Mouse (Mus musculus): ENCODE data around the gene Fbxl15. TPM values are rescaled to one million over a fixed set of nuclear protein-coding genes. Genes with fewer than 3 reads are reported as not detected.

Gene Fbxl15
- polyA plus RNA-seq, 1 experiment from 2014 or later, result 26.0 TPM

GRCm38 (mm10) chr19:46322144-46322995 lies 5.6 kb upstream of the Fbxl15 start:
- Histone ChIP-seq H3K9ac (replicated peaks; ENCODE audit: low read length) (no peak overlapping the region), H3K27ac (ENCODE audit: low read length) (no peak overlapping the region), H3K4me2 (replicated peaks; ENCODE audit: low read depth, low read length) (no peak overlapping the region), H3K4me1 (ENCODE audit: insufficient read depth, low read length) (peaks cover 21% of the 10 kb centered on the region), H3K9me3 (ENCODE audit: low read length) (no peaks in the 10 kb centered on the region), H3K4me3 (ENCODE audit: low read length) (no peak overlapping the region), H3K27me3 (ENCODE audit: insufficient read depth, low read length) (peaks cover 98% of the 10 kb centered on the region), H3K36me3 (ENCODE audit: insufficient read depth, low read length) (no peaks in the 10 kb centered on the region)
- no peak for ATAC-seq (ENCODE audit: low FRiP score, low TSS enrichment)
- 55% methylated on average over 11 of the region's 11 CpGs for WGBS

- H3K27me3 ChIP-seq (ENCODE audit: insufficient read depth, low read length), result peaks cover 94% of the 10 kb centered on the region
- no peaks in the 10 kb centered on the region for H3K9me3 ChIP-seq (ENCODE audit: low read length)
- no peak overlapping the region for H3K4me2 ChIP-seq (replicated peaks; ENCODE audit: low read depth, low read length)
- no peak overlapping the region for H3K27ac ChIP-seq (ENCODE audit: low read length)
- no peaks in the 10 kb centered on the region for H3K36me3 ChIP-seq (ENCODE audit: insufficient read depth, low read length)
- peaks cover 20% of the 10 kb centered on the region for H3K4me1 ChIP-seq (ENCODE audit: insufficient read depth, low read length)
- 73% methylated on average over 13 of the region's 13 CpGs for WGBS
- no peak for ATAC-seq (ENCODE audit: low FRiP score, low TSS enrichment)
- H3K9ac ChIP-seq (replicated peaks; ENCODE audit: low read length), result no peak overlapping the region
- H3K4me3 ChIP-seq (ENCODE audit: low read length), result no peak overlapping the region
Measured at GRCm38 (mm10) chr19:46322996-46323572, 4.9 kb upstream of the Fbxl15 start.

GRCm38 (mm10) chr19:46323716-46324115 lies 4.3 kb upstream of the Fbxl15 start:
- no peak overlapping the region for H3K27ac ChIP-seq (ENCODE audit: low read length)
- H3K27me3 ChIP-seq (ENCODE audit: insufficient read depth, low read length), result peaks cover 88% of the 10 kb centered on the region
- no peak overlapping the region for H3K9ac ChIP-seq (replicated peaks; ENCODE audit: low read length)
- no peaks in the 10 kb centered on the region for H3K9me3 ChIP-seq (ENCODE audit: low read length)
- no peak overlapping the region for H3K4me3 ChIP-seq (ENCODE audit: low read length)
- no peak for ATAC-seq (ENCODE audit: low FRiP score, low TSS enrichment)
- H3K36me3 ChIP-seq (ENCODE audit: insufficient read depth, low read length), result no peaks in the 10 kb centered on the region
- no peak overlapping the region for H3K4me2 ChIP-seq (replicated peaks; ENCODE audit: low read depth, low read length)
- H3K4me1 ChIP-seq (ENCODE audit: insufficient read depth, low read length), result peaks cover 18% of the 10 kb centered on the region
- WGBS, result 55% methylated on average over 5 of the region's 5 CpGs

- Histone ChIP-seq H3K9ac (replicated peaks; ENCODE audit: low read length) (no peak overlapping the region), H3K27ac (ENCODE audit: low read length) (no peak overlapping the region), H3K36me3 (ENCODE audit: insufficient read depth, low read length) (no peaks in the 10 kb centered on the region), H3K4me3 (ENCODE audit: low read length) (no peak overlapping the region), H3K9me3 (ENCODE audit: low read length) (no peaks in the 10 kb centered on the region), H3K4me2 (replicated peaks; ENCODE audit: low read depth, low read length) (no peak overlapping the region), H3K27me3 (ENCODE audit: insufficient read depth, low read length) (peaks cover 81% of the 10 kb centered on the region), H3K4me1 (ENCODE audit: insufficient read depth, low read length) (peaks cover 19% of the 10 kb centered on the region)
- no peak for ATAC-seq (ENCODE audit: low FRiP score, low TSS enrichment)
- 64% methylated on average over 11 of the region's 11 CpGs for whole genome bisulfite sequencing
Measured at GRCm38 (mm10) chr19:46324366-46324765, 3.6 kb upstream of the Fbxl15 start.

GRCm38 (mm10) chr19:46324918-46325317 lies 3.1 kb upstream of the Fbxl15 start:
- no peaks in the 10 kb centered on the region for H3K9me3 ChIP-seq (ENCODE audit: low read length)
- no peak for ATAC-seq (ENCODE audit: low FRiP score, low TSS enrichment)
- H3K4me3 ChIP-seq (ENCODE audit: low read length), result no peak overlapping the region
- WGBS, result 75% methylated on average over 5 of the region's 5 CpGs
- peaks cover 24% of the 10 kb centered on the region for H3K4me1 ChIP-seq (ENCODE audit: insufficient read depth, low read length)
- H3K36me3 ChIP-seq (ENCODE audit: insufficient read depth, low read length), result no peaks in the 10 kb centered on the region
- H3K4me2 ChIP-seq (replicated peaks; ENCODE audit: low read depth, low read length), result no peak overlapping the region
- no peak overlapping the region for H3K9ac ChIP-seq (replicated peaks; ENCODE audit: low read length)
- H3K27me3 ChIP-seq (ENCODE audit: insufficient read depth, low read length), result peaks cover 76% of the 10 kb centered on the region
- no peak overlapping the region for H3K27ac ChIP-seq (ENCODE audit: low read length)

- 4% methylated on average over 29 of the region's 29 CpGs for WGBS
- no peak overlapping the region for H3K4me2 ChIP-seq (replicated peaks; ENCODE audit: low read depth, low read length)
- H3K4me3 ChIP-seq (ENCODE audit: low read length), result peak overlapping the region; percentile 18
Measured at GRCm38 (mm10) chr19:46326019-46326755, 1.8 kb upstream of the Fbxl15 start.

GRCm38 (mm10) chr19:46326756-46327305 lies 1.2 kb upstream of the Fbxl15 start, which contains the start of gene Psd:
Gene Psd (minus strand): TSS chr19:46327156.
- peak within 1 kb of the TSS; percentile 72 for H3K4me3 ChIP-seq (ENCODE audit: low read length)
- WGBS, result under 1% methylated on average over 35 of the region's 35 CpGs
- peak within 1 kb of the TSS; percentile 94 for H3K27ac ChIP-seq (ENCODE audit: low read length)
- ATAC-seq (ENCODE audit: low FRiP score, low TSS enrichment), result no peak
- H3K36me3 ChIP-seq (ENCODE audit: insufficient read depth, low read length), result peaks cover 8% of the 10 kb centered on the region; the same call in 1 of the 2 replicates
- H3K9me3 ChIP-seq (ENCODE audit: low read length), result no peaks in the 10 kb centered on the region
- H3K4me2 ChIP-seq (replicated peaks; ENCODE audit: low read depth, low read length), result peak within 1 kb of the TSS; percentile 99
- peaks cover 25% of the 10 kb centered on the region for H3K4me1 ChIP-seq (ENCODE audit: insufficient read depth, low read length)
- peaks cover 56% of the 10 kb centered on the region for H3K27me3 ChIP-seq (ENCODE audit: insufficient read depth, low read length)
- H3K9ac ChIP-seq (replicated peaks; ENCODE audit: low read length), result peak within 1 kb of the TSS; percentile 80

More at GRCm38 (mm10) chr19:46326019-46326755, 1.8 kb upstream of the Fbxl15 start:
- H3K27ac ChIP-seq (ENCODE audit: low read length), result no peak overlapping the region
- ATAC-seq (ENCODE audit: low FRiP score, low TSS enrichment), result no peak
- 0 out of 2 replicates have a peak, but pooled peaks cover 2% of the 10 kb centered on the region for H3K36me3 ChIP-seq (ENCODE audit: insufficient read depth, low read length)
- H3K27me3 ChIP-seq (ENCODE audit: insufficient read depth, low read length), result peaks cover 63% of the 10 kb centered on the region
- H3K9me3 ChIP-seq (ENCODE audit: low read length), result no peaks in the 10 kb centered on the region
- no peak overlapping the region for H3K9ac ChIP-seq (replicated peaks; ENCODE audit: low read length)
- peaks cover 25% of the 10 kb centered on the region for H3K4me1 ChIP-seq (ENCODE audit: insufficient read depth, low read length)

GRCm38 (mm10) chr19:46327531-46328064 lies 386 bp upstream of the Fbxl15 start:
- Histone ChIP-seq H3K4me1 (ENCODE audit: insufficient read depth, low read length) (peaks cover 25% of the 10 kb centered on the region), H3K36me3 (ENCODE audit: insufficient read depth, low read length) (peaks cover 13% of the 10 kb centered on the region), H3K4me3 (ENCODE audit: low read length) (peak overlapping the region; percentile 72), H3K9ac (replicated peaks; ENCODE audit: low read length) (no peak overlapping the region; the same call in 1 of the 2 replicates), H3K27ac (ENCODE audit: low read length) (peak overlapping the region; percentile 94; the same call in 1 of the 2 replicates), H3K4me2 (replicated peaks; ENCODE audit: low read depth, low read length) (peak overlapping the region; percentile 99), H3K27me3 (ENCODE audit: insufficient read depth, low read length) (peaks cover 49% of the 10 kb centered on the region), H3K9me3 (ENCODE audit: low read length) (no peaks in the 10 kb centered on the region)
- ATAC-seq (ENCODE audit: low FRiP score, low TSS enrichment), result no peak
- WGBS, result 31% methylated on average over 14 of the region's 14 CpGs

- Histone ChIP-seq H3K9me3 (ENCODE audit: low read length) (no peaks in the 10 kb centered on the region), H3K36me3 (ENCODE audit: insufficient read depth, low read length) (peaks cover 15% of the 10 kb centered on the region), H3K9ac (replicated peaks; ENCODE audit: low read length) (peak overlapping the region; percentile 80), H3K4me1 (ENCODE audit: insufficient read depth, low read length) (peaks cover 25% of the 10 kb centered on the region), H3K27ac (ENCODE audit: low read length) (peak overlapping the region; percentile 94), H3K4me3 (ENCODE audit: low read length) (peak overlapping the region; percentile 72), H3K4me2 (replicated peaks; ENCODE audit: low read depth, low read length) (peak overlapping the region; percentile 99), H3K27me3 (ENCODE audit: insufficient read depth, low read length) (peaks cover 35% of the 10 kb centered on the region)
- WGBS, result under 1% methylated on average over 54 of the region's 54 CpGs
- ATAC-seq (ENCODE audit: low FRiP score, low TSS enrichment), result 0 out of 2 replicates have a peak, but pooled peaks have one; percentile 2
Measured at GRCm38 (mm10) chr19:46329031-46329641, 1.2 kb downstream of the Fbxl15 start.

Measured in kidney, embryonic 16.5 days (tissue).